Mouse (Mus musculus): Measurements from ENCODE around the gene Nmur1.
A peak's percentile ranks its signal among the peaks of the same experiment; 100 is the strongest.

Gene Nmur1

GRCm38 (mm10) chr1:86409476-86409875, 16.6 kb downstream of the Nmur1 start:
- no peak for DNase-seq (ENCODE audit: low read depth, low spot score)

GRCm38 (mm10) chr1:86408515-86408914, 17.5 kb downstream of the Nmur1 start:
- DNase-seq (ENCODE audit: low read depth, low spot score): no peak

GRCm38 (mm10) chr1:86406914-86407313, 19.1 kb downstream of the Nmur1 start:
- no peak for DNase-seq (ENCODE audit: low read depth, low spot score)

GRCm38 (mm10) chr1:86406313-86406712, 19.7 kb downstream of the Nmur1 start:
- DNase-seq (ENCODE audit: low read depth, low spot score): no peak

- peak; percentile 68 for DNase-seq (ENCODE audit: low read depth, low spot score)
Measured at GRCm38 (mm10) chr1:86404834-86405233, 21.2 kb downstream of the Nmur1 start.

GRCm38 (mm10) chr1:86400096-86400754, 25.8 kb downstream of the Nmur1 start:
- DNase-seq (ENCODE audit: low read depth, low spot score): no peak

- no peak for DNase-seq (ENCODE audit: low read depth, low spot score)
Measured at GRCm38 (mm10) chr1:86399322-86399721, 26.7 kb downstream of the Nmur1 start.

- DNase-seq (ENCODE audit: low read depth, low spot score): no peak
Measured at GRCm38 (mm10) chr1:86398222-86398621, 27.8 kb downstream of the Nmur1 start.

- no peak for DNase-seq (ENCODE audit: low read depth, low spot score)
Measured at GRCm38 (mm10) chr1:86397621-86398020, 28.4 kb downstream of the Nmur1 start.

- DNase-seq (ENCODE audit: low read depth, low spot score): peak; percentile 78
Measured at GRCm38 (mm10) chr1:86395897-86396296, 30.1 kb downstream of the Nmur1 start.

- DNase-seq (ENCODE audit: low read depth, low spot score): no peak
Measured at GRCm38 (mm10) chr1:86394246-86394645, 31.8 kb downstream of the Nmur1 start.

- no peak for DNase-seq (ENCODE audit: low read depth, low spot score)
Measured at GRCm38 (mm10) chr1:86393219-86393618, 32.8 kb downstream of the Nmur1 start.

GRCm38 (mm10) chr1:86391425-86391824, 34.6 kb downstream of the Nmur1 start:
- DNase-seq (ENCODE audit: low read depth, low spot score): no peak

GRCm38 (mm10) chr1:86389230-86389629, 36.8 kb downstream of the Nmur1 start:
- DNase-seq (ENCODE audit: low read depth, low spot score): peak; percentile 79

- peak; percentile 90 for DNase-seq (ENCODE audit: low read depth, low spot score)
Measured at GRCm38 (mm10) chr1:86381027-86381426, 45.0 kb downstream of the Nmur1 start.

GRCm38 (mm10) chr1:86379161-86379569, 46.9 kb downstream of the Nmur1 start:
- DNase-seq (ENCODE audit: low read depth, low spot score): no peak

- DNase-seq (ENCODE audit: low read depth, low spot score): no peak
Measured at GRCm38 (mm10) chr1:86378662-86379061, 47.4 kb downstream of the Nmur1 start.

- no peak for DNase-seq (ENCODE audit: low read depth, low spot score)
Measured at GRCm38 (mm10) chr1:86376354-86376753, 49.7 kb downstream of the Nmur1 start.

- DNase-seq (ENCODE audit: low read depth, low spot score): peak; percentile 69
Measured at GRCm38 (mm10) chr1:86371997-86372396, 54.0 kb downstream of the Nmur1 start.

- no peak for DNase-seq (ENCODE audit: low read depth, low spot score)
Measured at GRCm38 (mm10) chr1:86368086-86368485, 57.9 kb downstream of the Nmur1 start.

- peak; percentile 60 for DNase-seq (ENCODE audit: low read depth, low spot score)
Measured at GRCm38 (mm10) chr1:86363671-86364070, 62.4 kb downstream of the Nmur1 start.

GRCm38 (mm10) chr1:86361852-86362615, 64.0 kb downstream of the Nmur1 start:
- no peak for DNase-seq (ENCODE audit: low read depth, low spot score)

GRCm38 (mm10) chr1:86360441-86360840, 65.6 kb downstream of the Nmur1 start:
- no peak for DNase-seq (ENCODE audit: low read depth, low spot score)

Measured in R1 (cell line).